Mouse (Mus musculus) embryonic facial prominence, embryonic 11.5 days (tissue): ENCODE measurements around the gene H2-T24. TPM values are rescaled to one million over a fixed set of nuclear protein-coding genes. Genes with fewer than 3 reads are reported as not detected.

Experiments used
- ATAC-seq: fragments of 200-750 bp; cut with Nextera tagmentation; replicated peaks from 2 replicates; pipeline ENCODE4 v1.8.0; 2017; ENCODE audit warnings: low read depth; ENCODE audit not compliant: insufficient number of reproducible peaks, low FRiP score, low TSS enrichment
- DNase-seq: peaks from one replicate; pipeline ENCODE4 v3.0.0-alpha.2; 2015; ENCODE audit warnings: low spot score
- H3K27ac ChIP-seq: fragments of 300-500 bp; sonication (generic); replicated peaks from 2 replicates; pipeline ENCODE4 v1.5.1; 2014; ENCODE audit warnings: mild to moderate bottlenecking, low read depth, low read length, control low read depth
- H3K27me3 ChIP-seq: fragments of 300-500 bp; sonication (generic); 2 replicates; pipeline ENCODE4 v1.6.1; 2014; ENCODE audit warnings: mild to moderate bottlenecking, low read length, moderate library complexity, mixed read lengths; ENCODE audit not compliant: control insufficient read depth, insufficient read depth
- H3K36me3 ChIP-seq: fragments of 300-500 bp; sonication (generic); replicated peaks from 2 replicates; pipeline ENCODE4 v1.6.1; 2014; ENCODE audit warnings: low read depth, mild to moderate bottlenecking, low read length, moderate library complexity, mixed read lengths; ENCODE audit not compliant: control insufficient read depth, insufficient read depth
- H3K4me1 ChIP-seq: fragments of 300-500 bp; sonication (generic); 2 replicates; pipeline ENCODE4 v1.6.1; 2014; ENCODE audit warnings: low read length, mixed read lengths; ENCODE audit not compliant: control insufficient read depth, insufficient read depth
- H3K4me2 ChIP-seq: fragments of 300-500 bp; sonication (generic); 2 replicates; pipeline ENCODE4 v1.6.1; 2014; ENCODE audit warnings: low read depth, mild to moderate bottlenecking, control low read depth, low read length, moderate library complexity
- H3K4me3 ChIP-seq: fragments of 300-500 bp; sonication (generic); 2 replicates; pipeline ENCODE4 v1.5.1; 2014; ENCODE audit warnings: low read depth, low read length, control low read depth
- H3K9ac ChIP-seq: fragments of 300-500 bp; sonication (generic); replicated peaks from 2 replicates; pipeline ENCODE4 v1.6.1; 2014; ENCODE audit warnings: mild to moderate bottlenecking, control low read depth, low read length
- H3K9me3 ChIP-seq: fragments of 300-500 bp; sonication (generic); replicated peaks from 2 replicates; pipeline ENCODE4 v1.6.1; 2016; ENCODE audit warnings: mild to moderate bottlenecking, low read length, inconsistent platforms, mixed read lengths; ENCODE audit not compliant: control insufficient read depth
- WGBS: fragments of 180-500 bp; shearing (Covaris S2); extraction: QIAGEN DNeasy Blood & Tissue Kit; methylation state at CpG from one replicate; pipeline ENCODE4 v1.1.7; 2014; 5-methylcytosine and 5-hydroxymethylcytosine counted together
- microRNA counts: library from miRNA; unstranded; fragments of <30 nt; microRNA quantifications from one replicate; lab custom pipeline; 2016
- microRNA-seq: library from miRNA; unstranded; fragments of <30 nt; microRNA quantifications from one replicate; pipeline ENCODE4, GENCODE M21; 2016; ENCODE audit warnings: borderline number of aligned reads
- polyA plus RNA-seq: library from polyadenylated mRNA; unstranded; fragments of >200 nt; fragmentation: Nextera tagmentation; extraction: Ambion mirVana; gene quantifications from 2 replicates; pipeline ENCODE4 v1.2.1, GENCODE M21; 2014

Gene H2-T24
- polyA plus RNA-seq, 1 experiment from 2014 or later, result 2.2 TPM

GRCm38 (mm10) chr17:35969418-35970389 lies 50.7 kb downstream of the H2-T24 start, which contains the start of gene Abcf1:
Abcf1 (minus strand) TSS chr17:35969761.
- Histone ChIP-seq H3K4me2 (peak within 1 kb of the TSS; percentile 70), H3K4me1 (peaks cover 2% of the 10 kb centered on the region; the same call in 1 of the 2 replicates), H3K27me3 (no peaks in the 10 kb centered on the region), H3K9me3 (no peaks in the 10 kb centered on the region), H3K4me3 (peak within 1 kb of the TSS; percentile 69), H3K27ac (no peak within 1 kb of the TSS), H3K36me3 (peaks cover 11% of the 10 kb centered on the region), H3K9ac (peak within 1 kb of the TSS; percentile 80)
- under 1% methylated on average over 68 of the region's 68 CpGs for WGBS
- DNase-seq (peak; percentile 99), ATAC-seq (peak; percentile 88)

- H3K36me3 ChIP-seq, result peaks cover 5% of the 10 kb centered on the region
- no peak overlapping the region for H3K27ac ChIP-seq
- no peak overlapping the region for H3K4me2 ChIP-seq
- ATAC-seq (no peak), DNase-seq (no peak)
- no peaks in the 10 kb centered on the region for H3K9me3 ChIP-seq
- peaks cover 2% of the 10 kb centered on the region; the same call in 1 of the 2 replicates for H3K4me1 ChIP-seq
- WGBS, result 98% methylated on average over 2 of the region's 2 CpGs
- no peak overlapping the region for H3K4me3 ChIP-seq
- H3K27me3 ChIP-seq, result no peaks in the 10 kb centered on the region
- no peak overlapping the region for H3K9ac ChIP-seq
Measured at GRCm38 (mm10) chr17:35967621-35968020, 52.7 kb downstream of the H2-T24 start.

GRCm38 (mm10) chr17:35963279-35963678 lies 57.1 kb downstream of the H2-T24 start:
- Histone ChIP-seq H3K9ac (no peak overlapping the region), H3K4me3 (no peak overlapping the region), H3K4me1 (no peaks in the 10 kb centered on the region), H3K9me3 (no peaks in the 10 kb centered on the region), H3K27ac (no peak overlapping the region), H3K27me3 (no peaks in the 10 kb centered on the region), H3K4me2 (no peak overlapping the region), H3K36me3 (peaks cover 14% of the 10 kb centered on the region)
- ATAC-seq (no peak), DNase-seq (no peak)
- 84% methylated on average over 10 of the region's 10 CpGs for WGBS

GRCm38 (mm10) chr17:35958533-35959223 lies 61.7 kb downstream of the H2-T24 start:
- H3K9ac ChIP-seq, result no peak overlapping the region
- H3K9me3 ChIP-seq, result no peaks in the 10 kb centered on the region
- WGBS, result 93% methylated on average over 15 of the region's 15 CpGs
- DNase-seq, result no peak
- no peak for ATAC-seq
- H3K4me2 ChIP-seq, result no peak overlapping the region
- H3K27me3 ChIP-seq, result no peaks in the 10 kb centered on the region
- no peaks in the 10 kb centered on the region for H3K4me1 ChIP-seq
- no peak overlapping the region for H3K27ac ChIP-seq
- H3K36me3 ChIP-seq, result peaks cover 23% of the 10 kb centered on the region
- H3K4me3 ChIP-seq, result no peak overlapping the region

MicroRNAs encoded within 50 kb of the gene (microRNA counts, 519-probe panel; counts per million panel counts)
- 1,298 counts per million, percentile 4 among the panel's probes with 10 or more counts for microRNA mmu-miR-877 (lab: Ali Mortazavi, UCI)

Small RNA genes within 50 kb of the gene (microRNA-seq; reads per million reads assigned to microRNA genes)
- 144 reads per million, percentile 47 among the genes with 10 or more reads in this experiment for gene Mir877

Other genes with a start within 250 kb of the H2-T24 start
- gene Ier3, start 198.9 kb downstream of the H2-T24 start, polyA plus RNA-seq, result 2.7 and 3.4 TPM in 2 replicates
- gene Flot1, start 197.3 kb downstream of the H2-T24 start, polyA plus RNA-seq, result 46.7 and 53.8 TPM in 2 replicates
- 1,420 and 1,481 TPM in 2 replicates for gene Tubb5, start 182.3 kb downstream of the H2-T24 start, polyA plus RNA-seq
- 22.2 and 23.4 TPM in 2 replicates for gene Mdc1, start 179.0 kb downstream of the H2-T24 start, polyA plus RNA-seq
- 48.8 and 53.2 TPM in 2 replicates for gene Nrm, start 159.2 kb downstream of the H2-T24 start, polyA plus RNA-seq
- gene Ppp1r18, start 155.0 kb downstream of the H2-T24 start, polyA plus RNA-seq, result 24.1 and 24.6 TPM in 2 replicates
- 38.6 and 47.2 TPM in 2 replicates for gene Dhx16, start 140.7 kb downstream of the H2-T24 start, polyA plus RNA-seq
- 21.2 and 25.6 TPM in 2 replicates for gene 2310061I04Rik, start 123.1 kb downstream of the H2-T24 start, polyA plus RNA-seq
- gene Atat1, start 110.5 kb downstream of the H2-T24 start, polyA plus RNA-seq, result 101 and 108 TPM in 2 replicates
- 69.5 and 72.0 TPM in 2 replicates for gene Mrps18b, start 104.2 kb downstream of the H2-T24 start, polyA plus RNA-seq
- gene Ppp1r10, start 104.1 kb downstream of the H2-T24 start, polyA plus RNA-seq, result 38.1 and 38.2 TPM in 2 replicates
- 96.7 and 112 TPM in 2 replicates for gene Abcf1, start 50.8 kb downstream of the H2-T24 start, polyA plus RNA-seq
- gene Gnl1, start 40.7 kb downstream of the H2-T24 start, polyA plus RNA-seq, result 31.3 and 32.3 TPM in 2 replicates
- gene Prr3, start 40.3 kb downstream of the H2-T24 start, polyA plus RNA-seq, result 37.7 and 38.2 TPM in 2 replicates
- 3.7 and 3.9 TPM in 2 replicates for gene H2-T23, start 12.3 kb upstream of the H2-T24 start, polyA plus RNA-seq
- 12.7 and 13.2 TPM in 2 replicates for gene H2-T22, start 22.2 kb upstream of the H2-T24 start, polyA plus RNA-seq
- gene Gm6034, start 22.4 kb upstream of the H2-T24 start, polyA plus RNA-seq, result not detected in 2 replicates
- 0.20 TPM in 1 of 2 replicates, not detected in the other for gene Gm11127, start 37.8 kb upstream of the H2-T24 start, polyA plus RNA-seq
- not detected in 2 replicates for gene Gm19684, start 101.1 kb upstream of the H2-T24 start, polyA plus RNA-seq
- gene Gm7030, start 108.9 kb upstream of the H2-T24 start, polyA plus RNA-seq, result not detected in 2 replicates
- not detected in 2 replicates for gene Gm8909, start 148.0 kb upstream of the H2-T24 start, polyA plus RNA-seq
- not detected in 2 replicates for gene H2-T3, start 169.7 kb upstream of the H2-T24 start, polyA plus RNA-seq
- 83.6 and 92.6 TPM in 2 replicates for gene Rpp21, start 237.5 kb upstream of the H2-T24 start, polyA plus RNA-seq